Mouse (Mus musculus) liver, embryonic 12.5 days (tissue): ENCODE measurements around the gene Klc1. TPM values are rescaled to one million over a fixed set of nuclear protein-coding genes. Genes with fewer than 3 reads are reported as not detected.

ENCODE experiments used
- ATAC-seq: fragments of 200-750 bp; cut with Nextera tagmentation; 2 replicates; pipeline ENCODE4 v1.8.0; 2017; ENCODE audit warnings: moderate number of reproducible peaks, mild to moderate bottlenecking, moderate library complexity
- H3K27ac ChIP-seq: fragments of 300-500 bp; sonication (generic); 2 replicates; pipeline ENCODE4 v1.5.1; 2016; ENCODE audit warnings: mild to moderate bottlenecking
- H3K27me3 ChIP-seq: fragments of 300-500 bp; sonication (generic); replicated peaks from 2 replicates; pipeline ENCODE4 v1.6.1; 2016; ENCODE audit warnings: mild to moderate bottlenecking, moderate library complexity
- H3K36me3 ChIP-seq: fragments of 300-500 bp; sonication (generic); 2 replicates; pipeline ENCODE4 v1.6.1; 2016; ENCODE audit warnings: mild to moderate bottlenecking, moderate library complexity
- H3K4me1 ChIP-seq: fragments of 300-500 bp; sonication (generic); 2 replicates; pipeline ENCODE4 v1.6.1; 2016
- H3K4me2 ChIP-seq: fragments of 300-500 bp; sonication (generic); 2 replicates; pipeline ENCODE4 v1.6.1; 2016; ENCODE audit warnings: mild to moderate bottlenecking, moderate library complexity
- H3K4me3 ChIP-seq: fragments of 300-500 bp; sonication (generic); 2 replicates; pipeline ENCODE4 v1.5.1; 2016; ENCODE audit warnings: mild to moderate bottlenecking, moderate library complexity
- H3K9ac ChIP-seq: fragments of 300-500 bp; sonication (generic); 2 replicates; pipeline ENCODE4 v1.6.1; 2016; ENCODE audit warnings: mild to moderate bottlenecking, moderate library complexity
- H3K9me3 ChIP-seq: fragments of 300-500 bp; sonication (generic); replicated peaks from 2 replicates; pipeline ENCODE4 v1.6.1; 2016; ENCODE audit warnings: mild to moderate bottlenecking, moderate library complexity
- WGBS: fragments of 180-500 bp; shearing (Covaris S2); methylation state at CpG from one replicate; pipeline ENCODE4 v1.1.7; 2016; ENCODE audit not compliant: insufficient replicate concordance; 5-methylcytosine and 5-hydroxymethylcytosine counted together
- polyA plus RNA-seq: library from polyadenylated mRNA; unstranded; fragments of >200 nt; fragmentation: Nextera tagmentation; extraction: Ambion mirVana; gene quantifications from 2 replicates; pipeline ENCODE4 v1.2.1, GENCODE M21; 2016

Gene Klc1
- polyA plus RNA-seq, 1 experiment from 2014 or later, result 35.6 TPM

DNA sequence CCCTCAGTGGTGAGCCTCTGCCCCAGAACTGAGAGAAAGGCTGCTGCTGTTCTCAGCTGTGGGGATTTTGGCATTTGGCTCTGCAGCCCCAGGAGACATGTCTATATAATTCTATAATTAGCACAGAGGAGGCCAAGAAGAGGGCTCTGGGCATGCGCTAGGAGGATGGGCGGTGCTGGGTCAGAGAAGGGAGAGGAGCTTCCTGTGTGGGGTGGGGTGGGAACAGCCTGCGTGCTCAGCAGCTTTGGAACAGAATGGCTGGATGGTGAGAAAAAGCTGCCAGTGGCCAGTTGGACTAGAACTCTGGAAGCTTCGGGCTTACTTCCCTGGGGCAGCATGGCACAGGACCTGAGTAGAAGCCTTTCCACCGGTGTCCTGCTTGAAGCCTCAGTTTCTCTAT lies 12.6 kb upstream of the Klc1 start:
- peaks cover 15% of the 10 kb centered on the region for H3K4me1 ChIP-seq
- H3K4me3 ChIP-seq, result no peak overlapping the region
- H3K36me3 ChIP-seq, result no peaks in the 10 kb centered on the region
- ATAC-seq, result peak; percentile 83
- peak overlapping the region; percentile 34 for H3K9ac ChIP-seq
- no peaks in the 10 kb centered on the region for H3K27me3 ChIP-seq
- H3K4me2 ChIP-seq, result peak overlapping the region; percentile 9; the same call in 1 of the 2 replicates
- peak overlapping the region; percentile 3; the same call in 1 of the 2 replicates for H3K27ac ChIP-seq
- H3K9me3 ChIP-seq, result no peaks in the 10 kb centered on the region
- WGBS, result 28% methylated on average over 5 of the region's 5 CpGs

DNA sequence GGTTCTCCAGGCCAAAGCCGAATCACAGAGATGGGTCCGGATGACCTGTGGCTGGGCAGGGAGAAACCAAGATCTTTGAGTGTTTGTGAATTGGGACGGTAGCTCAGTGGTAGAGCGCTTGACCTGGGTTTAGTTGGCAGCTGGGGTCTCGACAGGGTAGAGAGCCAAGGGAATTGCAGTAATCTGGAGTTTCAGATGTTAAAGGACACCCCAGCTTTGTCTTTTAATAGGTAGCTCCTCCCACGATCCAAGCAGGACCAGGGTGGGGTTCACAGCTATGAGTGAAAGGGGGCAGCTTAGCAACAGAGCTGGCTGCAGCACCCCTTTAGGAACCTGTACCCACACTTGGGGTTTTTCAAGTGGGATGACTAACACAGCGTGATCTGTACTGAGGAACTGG lies 11.2 kb upstream of the Klc1 start:
- ATAC-seq, result no peak
- no peaks in the 10 kb centered on the region for H3K9me3 ChIP-seq
- H3K4me3 ChIP-seq, result no peak overlapping the region
- H3K9ac ChIP-seq, result no peak overlapping the region
- H3K27ac ChIP-seq, result no peak overlapping the region
- WGBS, result 71% methylated on average over 7 of the region's 7 CpGs
- no peaks in the 10 kb centered on the region for H3K36me3 ChIP-seq
- no peaks in the 10 kb centered on the region for H3K27me3 ChIP-seq
- peaks cover 15% of the 10 kb centered on the region for H3K4me1 ChIP-seq
- H3K4me2 ChIP-seq, result no peak overlapping the region

- no peak for ATAC-seq
Observed at GRCm38 (mm10) chr12:111750739-111751138, 7.9 kb upstream of the Klc1 start.

DNA sequence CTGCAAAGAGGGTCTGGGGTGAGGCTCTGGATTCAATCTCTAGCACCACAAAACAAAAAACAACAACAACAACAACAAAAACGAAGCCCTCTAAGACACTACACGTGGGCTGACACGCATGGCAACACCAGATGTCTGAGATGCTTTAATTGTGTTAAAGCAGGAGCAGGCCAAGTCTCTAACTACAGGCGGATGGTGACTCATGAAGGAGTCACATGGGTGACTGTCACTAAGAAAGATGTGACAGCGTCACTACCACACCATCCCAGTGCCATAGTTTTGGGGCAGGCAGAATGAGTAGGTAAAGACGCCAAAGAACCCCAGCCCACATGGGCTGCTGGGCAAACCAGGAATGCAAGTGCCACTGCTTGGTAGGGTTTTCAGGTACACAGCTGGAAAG lies 6.2 kb upstream of the Klc1 start:
- Histone ChIP-seq H3K36me3 (no peaks in the 10 kb centered on the region), H3K27me3 (peaks cover 17% of the 10 kb centered on the region), H3K9me3 (no peaks in the 10 kb centered on the region), H3K4me1 (peaks cover 14% of the 10 kb centered on the region), H3K27ac (no peak overlapping the region), H3K4me3 (no peak overlapping the region), H3K9ac (no peak overlapping the region), H3K4me2 (no peak overlapping the region)
- 79% methylated on average over 6 of the region's 6 CpGs for WGBS
- no peak for ATAC-seq

More at GRCm38 (mm10) chr12:111750739-111751138, 7.9 kb upstream of the Klc1 start:
- Histone ChIP-seq H3K36me3 (no peaks in the 10 kb centered on the region), H3K9me3 (no peaks in the 10 kb centered on the region), H3K4me2 (no peak overlapping the region), H3K27ac (no peak overlapping the region), H3K4me3 (no peak overlapping the region), H3K9ac (no peak overlapping the region), H3K4me1 (peaks cover 20% of the 10 kb centered on the region), H3K27me3 (peaks cover 2% of the 10 kb centered on the region; the same call in 1 of the 2 replicates)
- WGBS, result 84% methylated on average over 3 of the region's 3 CpGs

GRCm38 (mm10) chr12:111753347-111753746 lies 5.3 kb upstream of the Klc1 start:
- H3K4me2 ChIP-seq, result no peak overlapping the region
- H3K27ac ChIP-seq, result no peak overlapping the region
- no peaks in the 10 kb centered on the region for H3K9me3 ChIP-seq
- H3K4me3 ChIP-seq, result no peak overlapping the region
- no peaks in the 10 kb centered on the region for H3K36me3 ChIP-seq
- peaks cover 23% of the 10 kb centered on the region for H3K4me1 ChIP-seq
- H3K9ac ChIP-seq, result no peak overlapping the region
- WGBS, result 61% methylated on average over 9 of the region's 9 CpGs
- ATAC-seq, result no peak
- peaks cover 19% of the 10 kb centered on the region for H3K27me3 ChIP-seq

DNA sequence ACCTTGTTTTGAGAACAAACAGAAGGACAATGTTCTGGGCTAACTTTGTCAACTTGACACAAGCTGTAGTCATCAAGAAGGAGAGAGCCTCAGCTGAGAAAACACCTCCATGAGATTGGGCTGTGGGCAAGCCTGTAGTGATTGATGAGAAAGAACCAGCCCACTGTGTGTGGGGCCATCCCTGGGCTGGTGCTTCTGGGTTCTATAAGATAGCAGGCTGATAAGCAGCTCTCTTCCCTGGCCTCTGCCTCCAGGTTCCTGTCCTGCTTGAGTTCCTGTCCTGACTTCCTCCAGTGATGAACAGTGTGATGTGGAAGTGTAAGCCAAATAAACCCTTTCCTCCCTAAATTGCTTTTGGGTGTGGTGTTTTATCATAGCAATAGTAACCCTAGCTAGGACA lies 3.9 kb upstream of the Klc1 start:
- no peak overlapping the region for H3K4me3 ChIP-seq
- H3K27me3 ChIP-seq, result peaks cover 19% of the 10 kb centered on the region
- H3K4me2 ChIP-seq, result no peak overlapping the region
- H3K27ac ChIP-seq, result no peak overlapping the region
- peaks cover 31% of the 10 kb centered on the region for H3K4me1 ChIP-seq
- no peaks in the 10 kb centered on the region for H3K9me3 ChIP-seq
- ATAC-seq, result no peak
- no peak overlapping the region for H3K9ac ChIP-seq
- no peaks in the 10 kb centered on the region for H3K36me3 ChIP-seq

DNA sequence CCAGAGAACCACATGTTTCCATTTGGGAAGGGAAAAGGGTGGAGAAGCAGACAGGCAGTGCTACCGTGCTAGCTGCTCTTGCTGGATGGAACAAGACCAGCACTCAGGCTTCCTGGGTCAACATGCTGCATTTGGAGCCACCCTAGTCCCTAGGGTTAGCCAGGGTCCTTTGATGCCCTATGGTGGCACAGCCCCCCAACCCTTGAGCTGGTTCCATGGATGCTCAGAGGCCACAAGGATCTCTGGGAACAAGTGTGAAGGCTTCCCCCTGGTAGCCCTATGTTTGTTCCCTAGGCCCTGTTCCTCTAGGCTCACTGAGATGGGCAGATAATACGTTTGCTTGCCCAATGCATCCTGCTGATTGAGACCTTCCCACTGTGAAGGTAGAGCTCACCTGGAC lies 3.4 kb upstream of the Klc1 start:
- Histone ChIP-seq H3K9ac (no peak overlapping the region), H3K4me3 (no peak overlapping the region), H3K9me3 (no peaks in the 10 kb centered on the region), H3K27ac (no peak overlapping the region), H3K27me3 (peaks cover 19% of the 10 kb centered on the region), H3K36me3 (no peaks in the 10 kb centered on the region), H3K4me2 (no peak overlapping the region), H3K4me1 (peaks cover 36% of the 10 kb centered on the region)
- 31% methylated on average over 2 of the region's 2 CpGs for WGBS
- ATAC-seq, result no peak

- 30% methylated on average over 4 of the region's 4 CpGs for WGBS
- no peak overlapping the region for H3K4me3 ChIP-seq
- H3K9me3 ChIP-seq, result no peaks in the 10 kb centered on the region
- ATAC-seq, result no peak
- no peaks in the 10 kb centered on the region for H3K36me3 ChIP-seq
- H3K9ac ChIP-seq, result no peak overlapping the region
- H3K4me2 ChIP-seq, result no peak overlapping the region
- no peak overlapping the region for H3K27ac ChIP-seq
- peaks cover 19% of the 10 kb centered on the region for H3K27me3 ChIP-seq
- H3K4me1 ChIP-seq, result peaks cover 46% of the 10 kb centered on the region
Observed at GRCm38 (mm10) chr12:111756082-111756697, 2.5 kb upstream of the Klc1 start.

DNA sequence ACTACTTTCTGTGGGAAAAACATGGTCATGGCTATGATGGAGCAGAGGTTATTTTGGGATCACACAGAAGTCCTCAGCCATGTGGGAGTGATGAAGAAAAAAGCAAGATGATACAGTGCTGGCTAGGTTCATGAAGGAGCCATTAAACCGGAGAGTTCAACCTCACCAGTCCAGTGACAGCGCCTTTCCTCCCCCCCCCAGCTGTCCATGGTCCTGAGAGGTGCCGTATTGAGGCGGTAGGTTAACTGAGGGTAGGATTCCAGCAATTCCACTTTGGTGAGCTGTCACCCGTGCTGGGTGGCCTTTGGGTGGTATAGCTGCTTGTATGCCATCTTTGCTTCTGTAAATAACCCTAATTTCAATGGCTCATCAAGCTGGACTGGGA lies 2.0 kb upstream of the Klc1 start:
- Histone ChIP-seq H3K4me3 (no peak overlapping the region), H3K9ac (no peak overlapping the region), H3K4me2 (no peak overlapping the region), H3K36me3 (no peaks in the 10 kb centered on the region), H3K27ac (no peak overlapping the region), H3K9me3 (no peaks in the 10 kb centered on the region), H3K4me1 (peaks cover 49% of the 10 kb centered on the region), H3K27me3 (peaks cover 19% of the 10 kb centered on the region)
- WGBS, result 53% methylated on average over 5 of the region's 5 CpGs
- no peak for ATAC-seq

DNA sequence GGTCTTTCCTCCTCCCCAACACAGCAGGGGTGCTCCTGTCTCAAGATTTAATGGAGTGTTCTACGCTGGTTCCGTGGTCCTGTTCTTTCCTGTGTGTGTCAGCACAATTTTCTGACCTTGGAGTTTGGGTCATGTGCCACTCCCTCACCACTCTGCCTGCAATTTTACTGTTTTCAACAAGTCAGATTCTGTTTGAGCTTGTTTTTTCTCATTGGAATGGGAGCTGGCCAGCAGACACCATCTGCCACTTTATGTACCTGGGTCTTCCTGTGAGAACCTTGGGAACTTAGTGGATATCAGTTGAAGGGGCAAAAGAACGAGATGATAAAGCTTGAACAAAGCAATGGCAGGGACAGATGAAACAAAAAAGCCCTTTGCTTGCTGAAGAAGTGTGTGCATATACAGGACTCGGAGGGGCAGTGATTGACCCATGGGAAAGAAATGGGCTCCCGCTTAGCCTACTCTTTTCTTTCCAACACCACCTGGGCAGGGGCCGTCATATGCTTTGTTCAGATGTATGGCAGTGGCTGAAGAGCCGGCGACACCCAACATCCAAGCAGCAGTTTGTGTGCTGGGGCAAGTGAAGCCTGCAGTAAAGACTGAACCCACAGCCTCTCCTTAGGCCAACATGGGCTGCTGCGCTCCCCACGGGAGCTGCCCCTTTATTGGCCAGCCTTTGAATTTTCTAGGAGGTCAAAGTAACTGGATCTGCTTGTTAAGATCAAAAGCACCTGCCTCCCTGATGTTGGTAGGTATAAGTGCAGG lies 906 bp upstream of the Klc1 start:
- H3K9me3 ChIP-seq, result no peaks in the 10 kb centered on the region
- peaks cover 19% of the 10 kb centered on the region for H3K27me3 ChIP-seq
- no peak for ATAC-seq
- H3K4me2 ChIP-seq, result peak overlapping the region; percentile 99
- peak overlapping the region; percentile 91 for H3K4me3 ChIP-seq
- peak overlapping the region; percentile 88 for H3K9ac ChIP-seq
- peaks cover 7% of the 10 kb centered on the region for H3K36me3 ChIP-seq
- WGBS, result 52% methylated on average over 10 of the region's 10 CpGs
- H3K27ac ChIP-seq, result peak overlapping the region; percentile 86
- peaks cover 59% of the 10 kb centered on the region for H3K4me1 ChIP-seq

DNA sequence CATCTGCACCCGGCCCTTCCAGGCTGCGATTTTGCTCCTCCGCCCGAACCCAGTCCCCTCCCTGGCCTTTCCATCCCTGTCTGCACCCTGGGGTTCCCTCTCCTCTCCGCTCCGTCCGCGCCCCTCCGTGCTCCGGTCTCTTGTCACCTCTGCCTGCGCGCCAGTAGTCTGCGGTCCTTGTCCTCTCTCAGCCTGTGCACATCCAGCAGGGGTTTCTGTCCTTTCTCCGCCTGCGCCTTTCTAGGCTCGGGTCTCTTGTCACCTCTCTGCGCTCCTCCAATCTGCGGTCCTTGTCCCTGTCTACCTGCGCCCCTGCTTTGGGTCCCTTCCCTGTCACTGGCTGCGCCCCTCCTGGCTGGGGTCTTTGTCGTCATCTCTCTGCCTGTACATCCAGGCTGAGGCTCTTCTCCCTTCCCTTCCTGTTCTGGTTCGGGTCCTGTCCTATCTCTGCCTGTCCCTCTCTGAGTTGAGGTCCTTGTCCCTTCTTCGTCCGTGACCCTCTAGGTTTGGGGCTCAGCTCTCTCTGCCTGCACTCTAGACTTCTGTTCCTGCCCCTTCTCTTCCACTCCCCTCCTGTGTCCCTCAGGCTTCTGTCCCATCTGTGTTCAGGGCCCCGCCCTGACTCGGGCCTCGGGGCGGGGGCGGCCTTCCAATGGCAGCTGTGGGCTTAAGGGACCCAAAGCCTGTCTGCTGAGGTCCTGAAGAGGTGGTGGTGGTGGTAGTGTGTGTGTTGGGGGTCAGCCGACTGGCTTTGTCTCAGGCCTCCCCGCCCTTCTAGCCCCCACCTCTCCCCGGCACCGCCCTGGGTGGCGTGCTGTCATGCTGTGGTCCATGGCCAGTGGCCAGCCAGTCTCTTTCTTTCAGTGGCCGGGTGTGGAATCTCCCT lies 770 bp downstream of the Klc1 start:
- ATAC-seq, result peak; percentile 57

More for the DNA sequence above, 770 bp downstream of the Klc1 start:
- peak overlapping the region; percentile 86 for H3K27ac ChIP-seq
- H3K36me3 ChIP-seq, result peaks cover 20% of the 10 kb centered on the region
- no peaks in the 10 kb centered on the region for H3K9me3 ChIP-seq
- WGBS, result 5% methylated on average over 35 of the region's 35 CpGs
- H3K9ac ChIP-seq, result peak overlapping the region; percentile 88
- H3K4me2 ChIP-seq, result peak overlapping the region; percentile 99
- H3K4me1 ChIP-seq, result peaks cover 67% of the 10 kb centered on the region
- H3K4me3 ChIP-seq, result peak overlapping the region; percentile 91
- H3K27me3 ChIP-seq, result peaks cover 19% of the 10 kb centered on the region
